Mouse (Mus musculus) midbrain, postnatal 0 days (tissue): ENCODE results near the gene Cpne1. TPM values are rescaled to one million over a fixed set of nuclear protein-coding genes. Genes with fewer than 3 reads are reported as not detected.

Experiments used
- ATAC-seq: fragments of 200-750 bp; cut with Nextera tagmentation; 2 replicates; pipeline ENCODE4 v1.8.0; 2017; ENCODE audit warnings: moderate number of reproducible peaks, mild to moderate bottlenecking, moderate TSS enrichment, moderate library complexity; ENCODE audit not compliant: low FRiP score
- DNase-seq: peaks from one replicate; pipeline ENCODE4 v3.0.0-alpha.2; 2015; ENCODE audit warnings: low spot score
- H3K27ac ChIP-seq: fragments of 300-500 bp; sonication (generic); 2 replicates; pipeline ENCODE4 v1.5.1; 2014; ENCODE audit warnings: low read depth, mild to moderate bottlenecking, low read length, mixed read lengths
- H3K27me3 ChIP-seq: fragments of 300-500 bp; sonication (generic); 2 replicates; pipeline ENCODE4 v1.6.1; 2014; ENCODE audit warnings: low read length, control low read depth, mixed read lengths; ENCODE audit not compliant: insufficient read depth
- H3K36me3 ChIP-seq: fragments of 300-500 bp; sonication (generic); 2 replicates; pipeline ENCODE4 v1.6.1; 2014; ENCODE audit warnings: low read length, control low read depth, mixed read lengths; ENCODE audit not compliant: insufficient read depth
- H3K4me1 ChIP-seq: fragments of 300-500 bp; sonication (generic); 2 replicates; pipeline ENCODE4 v1.6.1; 2014; ENCODE audit warnings: mild to moderate bottlenecking, control low read depth, antibody characterized with exemption, low read length, mixed read lengths; ENCODE audit not compliant: insufficient read depth
- H3K4me2 ChIP-seq: fragments of 300-500 bp; sonication (generic); 2 replicates; pipeline ENCODE4 v1.6.1; 2014; ENCODE audit warnings: low read depth, mild to moderate bottlenecking, low read length, mixed read lengths; ENCODE audit not compliant: poor library complexity, severe bottlenecking
- H3K4me3 ChIP-seq: fragments of 300-500 bp; sonication (generic); 2 replicates; pipeline ENCODE4 v1.5.1; 2014; ENCODE audit warnings: low read depth, mild to moderate bottlenecking, low read length, moderate library complexity
- H3K9ac ChIP-seq: fragments of 300-500 bp; sonication (generic); replicated peaks from 2 replicates; pipeline ENCODE4 v1.6.1; 2014; ENCODE audit warnings: mild to moderate bottlenecking, low read length, moderate library complexity, mixed read lengths; ENCODE audit not compliant: poor library complexity, severe bottlenecking
- H3K9me3 ChIP-seq: fragments of 300-500 bp; sonication (generic); 2 replicates; pipeline ENCODE4 v1.6.1; 2016; ENCODE audit warnings: low read length, control low read depth
- CTCF ChIP-seq: IDR thresholded peaks from 2 replicates; pipeline ENCODE4 v1.5.1; 2016; ENCODE audit warnings: antibody characterized with exemption, mild to moderate bottlenecking
- WGBS: fragments of 180-500 bp; shearing (Covaris S2); extraction: QIAGEN DNeasy Blood & Tissue Kit; methylation state at CpG from one replicate; pipeline ENCODE4 v1.1.7; 2014; 5-methylcytosine and 5-hydroxymethylcytosine counted together
- polyA plus RNA-seq: library from polyadenylated mRNA; unstranded; fragments of >200 nt; fragmentation: Nextera tagmentation; extraction: Ambion mirVana; gene quantifications from 2 replicates; pipeline ENCODE4 v1.2.1, GENCODE M21; 2015
- total RNA-seq: library from RNA; depleted of rRNA; stranded (reverse); fragments of >200 nt; gene quantifications from 2 replicates; pipeline ENCODE4 v1.2.3, GENCODE M21; 2014

The Cpne1 gene
- total and polyA plus RNA-seq, 2 experiments from 2014 or later, result 13.8 to 34.1 TPM

GRCm38 (mm10) chr2:156087391-156088110, 24.2 kb downstream of the Cpne1 start:
- TF ChIP-seq CTCF, result no peak
- Histone ChIP-seq H3K4me2 (no peak overlapping the region), H3K36me3 (0 out of 2 replicates have a peak, but pooled peaks cover 2% of the 10 kb centered on the region), H3K27ac (no peak overlapping the region), H3K4me3 (no peak overlapping the region), H3K27me3 (no peaks in the 10 kb centered on the region), H3K9ac (no peak overlapping the region), H3K9me3 (no peaks in the 10 kb centered on the region), H3K4me1 (no peaks in the 10 kb centered on the region)
- ATAC-seq, result no peak
- DNase-seq, result no peak
- 93% methylated on average over 7 of the region's 7 CpGs for WGBS

- ATAC-seq, result no peak
- Histone ChIP-seq H3K27me3 (no peaks in the 10 kb centered on the region), H3K4me1 (no peaks in the 10 kb centered on the region), H3K4me3 (no peak overlapping the region), H3K4me2 (no peak overlapping the region), H3K9me3 (no peaks in the 10 kb centered on the region), H3K36me3 (no peaks in the 10 kb centered on the region), H3K9ac (no peak overlapping the region), H3K27ac (no peak overlapping the region)
- TF ChIP-seq CTCF, result no peak
- 91% methylated on average over 3 of the region's 3 CpGs for WGBS
- DNase-seq, result no peak
Measured at GRCm38 (mm10) chr2:156084541-156084940, 27.2 kb downstream of the Cpne1 start.

GRCm38 (mm10) chr2:156080391-156080790, 31.4 kb downstream of the Cpne1 start:
- Histone ChIP-seq H3K27me3 (no peaks in the 10 kb centered on the region), H3K4me2 (no peak overlapping the region), H3K36me3 (peaks cover 35% of the 10 kb centered on the region), H3K27ac (no peak overlapping the region), H3K9me3 (no peaks in the 10 kb centered on the region), H3K4me1 (no peaks in the 10 kb centered on the region), H3K9ac (no peak overlapping the region), H3K4me3 (no peak overlapping the region)
- no peak for DNase-seq
- WGBS, result 90% methylated on average over 7 of the region's 7 CpGs
- ATAC-seq, result no peak
- TF ChIP-seq CTCF, result no peak

- ATAC-seq, result no peak
Measured at GRCm38 (mm10) chr2:156079674-156080073, 32.1 kb downstream of the Cpne1 start.

GRCm38 (mm10) chr2:156079183-156079560, 32.6 kb downstream of the Cpne1 start:
- DNase-seq (no peak), ATAC-seq (no peak)
- no peak for TF ChIP-seq CTCF
- Histone ChIP-seq H3K9ac (no peak overlapping the region), H3K4me1 (no peaks in the 10 kb centered on the region), H3K9me3 (no peaks in the 10 kb centered on the region), H3K27ac (no peak overlapping the region), H3K4me2 (no peak overlapping the region), H3K27me3 (no peaks in the 10 kb centered on the region), H3K36me3 (peaks cover 45% of the 10 kb centered on the region), H3K4me3 (no peak overlapping the region)
- WGBS, result 91% methylated on average over 8 of the region's 8 CpGs

More at GRCm38 (mm10) chr2:156079674-156080073, 32.1 kb downstream of the Cpne1 start:
- WGBS, result 44% methylated on average over 4 of the region's 4 CpGs
- H3K36me3 ChIP-seq, result peaks cover 41% of the 10 kb centered on the region
- H3K27me3 ChIP-seq, result no peaks in the 10 kb centered on the region
- no peaks in the 10 kb centered on the region for H3K9me3 ChIP-seq
- DNase-seq, result no peak
- TF ChIP-seq CTCF, result no peak
- no peak overlapping the region for H3K9ac ChIP-seq
- H3K4me2 ChIP-seq, result no peak overlapping the region
- H3K4me1 ChIP-seq, result no peaks in the 10 kb centered on the region
- no peak overlapping the region for H3K4me3 ChIP-seq
- H3K27ac ChIP-seq, result no peak overlapping the region

GRCm38 (mm10) chr2:156078421-156079182, 33.2 kb downstream of the Cpne1 start:
- no peak overlapping the region for H3K4me2 ChIP-seq
- H3K36me3 ChIP-seq, result peaks cover 50% of the 10 kb centered on the region
- no peaks in the 10 kb centered on the region for H3K27me3 ChIP-seq
- DNase-seq (no peak), ATAC-seq (no peak)
- H3K4me3 ChIP-seq, result no peak overlapping the region
- H3K9me3 ChIP-seq, result no peaks in the 10 kb centered on the region
- H3K9ac ChIP-seq, result no peak overlapping the region
- 92% methylated on average over 16 of the region's 16 CpGs for WGBS
- H3K4me1 ChIP-seq, result no peaks in the 10 kb centered on the region
- TF ChIP-seq CTCF, result no peak
- H3K27ac ChIP-seq, result no peak overlapping the region
